ENCODE assay signal across 8 mouse cellular contexts in the genomic region with DNA sequence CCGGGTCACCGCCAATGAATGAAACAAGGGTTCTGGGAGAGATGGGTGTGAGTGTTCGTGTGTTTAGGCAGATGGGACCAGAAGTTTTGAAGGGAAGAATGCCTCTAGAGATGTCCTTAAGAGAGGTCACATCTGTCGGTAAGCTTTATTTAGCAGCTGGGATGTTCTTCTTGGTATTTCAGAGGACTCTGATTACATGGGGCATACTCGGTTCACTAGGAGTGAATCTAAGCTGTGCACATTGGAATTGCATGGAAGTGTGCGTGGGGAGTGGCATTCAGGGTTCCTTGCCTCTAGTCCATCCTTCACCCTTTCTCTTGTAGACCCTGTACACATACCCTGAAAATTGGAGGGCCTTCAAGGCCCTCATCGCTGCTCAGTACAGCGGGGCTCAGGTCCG. TPM values are rescaled to one million over a fixed set of nuclear protein-coding genes. Genes with fewer than 3 reads are reported as not detected.
A peak's percentile ranks its signal among the peaks of the same experiment; 100 is the strongest.
DNase-seq lines count a peak whose midpoint lies in the region; ATAC-seq and TF ChIP-seq lines count a peak whose summit lies in the region.

No protein-coding gene starts in this region.

- H3K4me1 ChIP-seq in heart, postnatal 0 days (ENCODE audit: control insufficient read depth, insufficient read depth): peaks cover 15% of the 10 kb centered on the region
- H3K4me1 ChIP-seq in bone marrow macrophage, adult 2 months (ENCODE audit: control insufficient read depth, insufficient read depth, low read length): peaks cover 12% of the 10 kb centered on the region
- H3K4me1 ChIP-seq in hindbrain, embryonic 15.5 days (replicated peaks): peaks cover 24% of the 10 kb centered on the region
- H3K4me1 ChIP-seq in midbrain, embryonic 15.5 days: peaks cover 26% of the 10 kb centered on the region

- H3K4me3 ChIP-seq in heart, postnatal 0 days (ENCODE audit: low read depth, low read length): peak overlapping the region; percentile 82
- peak overlapping the region; percentile 93 for H3K4me3 ChIP-seq in bone marrow macrophage, adult 2 months (ENCODE audit: insufficient read depth, low read length)
- H3K4me3 ChIP-seq in hindbrain, embryonic 15.5 days: peak overlapping the region; percentile 79
- H3K4me3 ChIP-seq in midbrain, embryonic 15.5 days: peak overlapping the region; percentile 60

- TF ChIP-seq EP300 in heart, postnatal 0 days (IDR thresholded peaks at IDR 0.05; ENCODE audit: low read depth): no peak

- H3K9me3 ChIP-seq in heart, postnatal 0 days (replicated peaks; ENCODE audit: control insufficient read depth, low read length): no peaks in the 10 kb centered on the region
- no peaks in the 10 kb centered on the region for H3K9me3 ChIP-seq in hindbrain, embryonic 15.5 days
- no peaks in the 10 kb centered on the region for H3K9me3 ChIP-seq in midbrain, embryonic 15.5 days

- peak overlapping the region; percentile 94 for H3K4me2 ChIP-seq in heart, postnatal 0 days (ENCODE audit: low read depth, low read length)
- H3K4me2 ChIP-seq in hindbrain, embryonic 15.5 days: peak overlapping the region; percentile 68
- peak overlapping the region; percentile 65 for H3K4me2 ChIP-seq in midbrain, embryonic 15.5 days

- H3K9ac ChIP-seq in heart, postnatal 0 days (replicated peaks; ENCODE audit: low read depth, low read length): peak overlapping the region; percentile 87
- H3K9ac ChIP-seq in hindbrain, embryonic 15.5 days: peak overlapping the region; percentile 77
- peak overlapping the region; percentile 54 for H3K9ac ChIP-seq in midbrain, embryonic 15.5 days

- DNase-seq in heart, postnatal 0 days (ENCODE audit: low spot score): no peak
- no peak for DNase-seq in heart, adult 8-10 months (ENCODE audit: low spot score)
- no peak for DNase-seq in B cell, adult 2 months
- no peak for DNase-seq in gastrocnemius, adult 18-20 months (ENCODE audit: low spot score)
- no peak for DNase-seq in testis, postnatal 10 days (ENCODE audit: low spot score)

- no peak for TF ChIP-seq POLR2A in bone marrow macrophage, adult 2 months (IDR thresholded peaks at IDR 0.05; ENCODE audit: borderline replicate concordance, low read depth, low read length)

- H3K36me3 ChIP-seq in heart, postnatal 0 days (replicated peaks; ENCODE audit: control insufficient read depth, insufficient read depth, low read length): peaks cover 70% of the 10 kb centered on the region
- peaks cover 74% of the 10 kb centered on the region for H3K36me3 ChIP-seq in hindbrain, embryonic 15.5 days
- H3K36me3 ChIP-seq in midbrain, embryonic 15.5 days (replicated peaks): peaks cover 64% of the 10 kb centered on the region

- no peak for ATAC-seq in heart, postnatal 0 days (ENCODE audit: insufficient read depth, low read depth)
- ATAC-seq in hindbrain, embryonic 15.5 days (ENCODE audit: low FRiP score, low read depth): no peak
- ATAC-seq in midbrain, embryonic 15.5 days (replicated peaks): no peak

- peak overlapping the region; percentile 82 for H3K27ac ChIP-seq in heart, postnatal 0 days (ENCODE audit: low read depth)
- peak overlapping the region; percentile 52 for H3K27ac ChIP-seq in bone marrow macrophage, adult 2 months (ENCODE audit: insufficient read depth, low read depth, low read length)
- H3K27ac ChIP-seq in hindbrain, embryonic 15.5 days (replicated peaks): peak overlapping the region; percentile 83
- peak overlapping the region; percentile 81; the same call in 1 of the 2 replicates for H3K27ac ChIP-seq in midbrain, embryonic 15.5 days

- WGBS in heart, postnatal 0 days: 4% methylated on average over 8 of the region's 9 CpGs
- 7% methylated on average over 9 of the region's 9 CpGs for WGBS in hindbrain, embryonic 15.5 days
- WGBS in midbrain, embryonic 15.5 days: 8% methylated on average over 9 of the region's 9 CpGs

- H3K27me3 ChIP-seq in heart, postnatal 0 days (ENCODE audit: control insufficient read depth, insufficient read depth, low read length): no peaks in the 10 kb centered on the region
- H3K27me3 ChIP-seq in hindbrain, embryonic 15.5 days: no peaks in the 10 kb centered on the region
- H3K27me3 ChIP-seq in midbrain, embryonic 15.5 days (replicated peaks): no peaks in the 10 kb centered on the region

- TF ChIP-seq CTCF in heart, postnatal 0 days (IDR thresholded peaks at IDR 0.05; ENCODE audit: low read depth): no peak
- TF ChIP-seq CTCF in bone marrow macrophage, adult 2 months (IDR thresholded peaks at IDR 0.05; ENCODE audit: low read depth, low read length): no peak

RNA-seq across cellular contexts. Expression of a gene that starts 1.1 kb away (rescaled TPM):
- total RNA-seq in heart, postnatal 0 days (2014; rRNA removed; ENCODE audit: low replicate concordance): 407 and 439 TPM in 2 replicates
- 172 and 173 TPM in 2 replicates for polyA plus RNA-seq in heart, postnatal 0 days (2015; fragmentation: Nextera tagmentation; extraction: Ambion mirVana)
- total RNA-seq in heart, adult 8-10 months (2022): 100 to 1,000 TPM; 209 to 232 (median 227) TPM
- 220 and 226 TPM in 2 replicates for polyA plus RNA-seq in bone marrow macrophage, adult 2 months (2012; ENCODE audit: insufficient read depth, insufficient read length, missing spikeins)
- 289 TPM in 2 replicates for polyA plus RNA-seq in hindbrain, embryonic 15.5 days (2015; fragmentation: Nextera tagmentation; extraction: Ambion mirVana)
- polyA plus RNA-seq in midbrain, embryonic 15.5 days (2015; fragmentation: Nextera tagmentation; extraction: Ambion mirVana): 287 and 295 TPM in 2 replicates
- total RNA-seq in gastrocnemius, adult 18-20 months (2021): 100 to 1,000 TPM; 452 to 469 TPM

RNA-seq across cellular contexts. Expression of a gene that starts 14.2 kb away (rescaled TPM):
- 9.8 and 18.0 TPM in 2 replicates for total RNA-seq in heart, postnatal 0 days (2014; rRNA removed; ENCODE audit: low replicate concordance)
- 8.2 and 10.4 TPM in 2 replicates for polyA plus RNA-seq in heart, postnatal 0 days (2015; fragmentation: Nextera tagmentation; extraction: Ambion mirVana)
- total RNA-seq in heart, adult 8-10 months (2022): 10 to 100 TPM in 1 of 4 experiments, 1 to 10 TPM in 3; 8.1 to 10.3 (median 8.6) TPM
- 12.5 and 14.6 TPM in 2 replicates for polyA plus RNA-seq in bone marrow macrophage, adult 2 months (2012; ENCODE audit: insufficient read depth, insufficient read length, missing spikeins)
- polyA plus RNA-seq in hindbrain, embryonic 15.5 days (2015; fragmentation: Nextera tagmentation; extraction: Ambion mirVana): 24.9 and 25.4 TPM in 2 replicates
- 27.5 and 30.5 TPM in 2 replicates for polyA plus RNA-seq in midbrain, embryonic 15.5 days (2015; fragmentation: Nextera tagmentation; extraction: Ambion mirVana)
- 1 to 10 TPM; 7.6 to 8.2 TPM for total RNA-seq in gastrocnemius, adult 18-20 months (2021)

RNA-seq across cellular contexts. Expression of a gene that starts 21.2 kb away (rescaled TPM):
- total RNA-seq in heart, postnatal 0 days (2014; rRNA removed; ENCODE audit: low replicate concordance): 122 and 135 TPM in 2 replicates
- polyA plus RNA-seq in heart, postnatal 0 days (2015; fragmentation: Nextera tagmentation; extraction: Ambion mirVana): 56.8 and 59.1 TPM in 2 replicates
- 100 to 1,000 TPM; 332 to 446 (median 375) TPM for total RNA-seq in heart, adult 8-10 months (2022)
- 440 and 513 TPM in 2 replicates for polyA plus RNA-seq in bone marrow macrophage, adult 2 months (2012; ENCODE audit: insufficient read depth, insufficient read length, missing spikeins)
- polyA plus RNA-seq in hindbrain, embryonic 15.5 days (2015; fragmentation: Nextera tagmentation; extraction: Ambion mirVana): 4.6 TPM in 2 replicates
- 4.9 and 5.9 TPM in 2 replicates for polyA plus RNA-seq in midbrain, embryonic 15.5 days (2015; fragmentation: Nextera tagmentation; extraction: Ambion mirVana)
- 100 to 1,000 TPM; 199 to 202 TPM for total RNA-seq in gastrocnemius, adult 18-20 months (2021)

RNA-seq across cellular contexts. Expression of a gene that starts 26.2 kb away (rescaled TPM):
- total RNA-seq in heart, postnatal 0 days (2014; rRNA removed; ENCODE audit: low replicate concordance): 55.1 and 57.9 TPM in 2 replicates
- 47.6 and 51.5 TPM in 2 replicates for polyA plus RNA-seq in heart, postnatal 0 days (2015; fragmentation: Nextera tagmentation; extraction: Ambion mirVana)
- 10 to 100 TPM; 28.2 to 33.7 (median 30.4) TPM for total RNA-seq in heart, adult 8-10 months (2022)
- 78.6 and 81.2 TPM in 2 replicates for polyA plus RNA-seq in bone marrow macrophage, adult 2 months (2012; ENCODE audit: insufficient read depth, insufficient read length, missing spikeins)
- 103 and 109 TPM in 2 replicates for polyA plus RNA-seq in hindbrain, embryonic 15.5 days (2015; fragmentation: Nextera tagmentation; extraction: Ambion mirVana)
- polyA plus RNA-seq in midbrain, embryonic 15.5 days (2015; fragmentation: Nextera tagmentation; extraction: Ambion mirVana): 119 and 121 TPM in 2 replicates
- 10 to 100 TPM; 21.6 to 24.2 TPM for total RNA-seq in gastrocnemius, adult 18-20 months (2021)

RNA-seq across cellular contexts. Expression of a gene that starts 38.5 kb away (rescaled TPM):
- total RNA-seq in heart, postnatal 0 days (2014; rRNA removed; ENCODE audit: low replicate concordance): 6.7 and 21.0 TPM in 2 replicates
- 9.6 and 10.1 TPM in 2 replicates for polyA plus RNA-seq in heart, postnatal 0 days (2015; fragmentation: Nextera tagmentation; extraction: Ambion mirVana)
- 1 to 10 TPM; 7.2 to 9.1 (median 7.5) TPM for total RNA-seq in heart, adult 8-10 months (2022)
- 33.1 and 33.7 TPM in 2 replicates for polyA plus RNA-seq in bone marrow macrophage, adult 2 months (2012; ENCODE audit: insufficient read depth, insufficient read length, missing spikeins)
- polyA plus RNA-seq in hindbrain, embryonic 15.5 days (2015; fragmentation: Nextera tagmentation; extraction: Ambion mirVana): 9.9 and 12.8 TPM in 2 replicates
- 10.5 and 13.4 TPM in 2 replicates for polyA plus RNA-seq in midbrain, embryonic 15.5 days (2015; fragmentation: Nextera tagmentation; extraction: Ambion mirVana)
- 1 to 10 TPM; 3.1 to 4.5 TPM for total RNA-seq in gastrocnemius, adult 18-20 months (2021)
